Mouse (Mus musculus) cerebellum, adult 2 months (tissue): ENCODE measurements around the gene Cmah.

Experiments
- CTCF ChIP-seq: fragments of 200-500 bp; IDR thresholded peaks from 2 replicates; pipeline ENCODE4 v1.5.1; 2011; ENCODE audit warnings: low read depth, mild to moderate bottlenecking, control low read depth, low read length, moderate library complexity, borderline replicate concordance; ENCODE audit not compliant: insufficient read depth
- POLR2A ChIP-seq: fragments of 200-500 bp; IDR thresholded peaks from 2 replicates; pipeline ENCODE4 v1.6.1; 2011; ENCODE audit warnings: low read length, control low read depth, borderline replicate concordance; ENCODE audit not compliant: insufficient read depth

- TF ChIP-seq CTCF = no peak
- TF ChIP-seq POLR2A = no peak
Observed at GRCm38 (mm10) chr13:24466027-24466426, 138.8 kb downstream of the Cmah start.
